Mouse (Mus musculus) limb, embryonic 12.5 days (tissue): Measurements from ENCODE around the gene 2700097O09Rik. TPM values are rescaled to one million over a fixed set of nuclear protein-coding genes. Genes with fewer than 3 reads are reported as not detected.

Experiments
- ATAC-seq: fragments of 200-750 bp; cut with Nextera tagmentation; 2 replicates; pipeline ENCODE4 v1.8.0; 2017; ENCODE audit warnings: low read depth, moderate TSS enrichment; ENCODE audit not compliant: insufficient number of reproducible peaks, insufficient read depth, low FRiP score, low TSS enrichment
- H3K27ac ChIP-seq: fragments of 300-500 bp; sonication (generic); 2 replicates; pipeline ENCODE4 v1.5.1; 2016; ENCODE audit warnings: mild to moderate bottlenecking, moderate library complexity
- H3K27me3 ChIP-seq: fragments of 300-500 bp; sonication (generic); 2 replicates; pipeline ENCODE4 v1.6.1; 2016; ENCODE audit warnings: mild to moderate bottlenecking, moderate library complexity
- H3K36me3 ChIP-seq: fragments of 300-500 bp; sonication (generic); 2 replicates; pipeline ENCODE4 v1.6.1; 2016; ENCODE audit warnings: mild to moderate bottlenecking, moderate library complexity
- H3K4me1 ChIP-seq: fragments of 300-500 bp; sonication (generic); replicated peaks from 2 replicates; pipeline ENCODE4 v1.6.1; 2016
- H3K4me2 ChIP-seq: fragments of 300-500 bp; sonication (generic); 2 replicates; pipeline ENCODE4 v1.6.1; 2016; ENCODE audit warnings: mild to moderate bottlenecking, moderate library complexity
- H3K4me3 ChIP-seq: fragments of 300-500 bp; sonication (generic); replicated peaks from 2 replicates; pipeline ENCODE4 v1.5.1; 2016; ENCODE audit warnings: mild to moderate bottlenecking
- H3K9ac ChIP-seq: fragments of 300-500 bp; sonication (generic); replicated peaks from 2 replicates; pipeline ENCODE4 v1.6.1; 2016; ENCODE audit warnings: mild to moderate bottlenecking, moderate library complexity
- H3K9me3 ChIP-seq: fragments of 300-500 bp; sonication (generic); 2 replicates; pipeline ENCODE4 v1.6.1; 2016; ENCODE audit warnings: mild to moderate bottlenecking, moderate library complexity
- WGBS: fragments of 180-500 bp; shearing (Covaris S2); methylation state at CpG from one replicate; pipeline ENCODE4 v1.1.7; 2016; 5-methylcytosine and 5-hydroxymethylcytosine counted together
- polyA plus RNA-seq: library from polyadenylated mRNA; unstranded; fragments of >200 nt; fragmentation: Nextera tagmentation; extraction: Ambion mirVana; gene quantifications from 2 replicates; pipeline ENCODE4 v1.2.1, GENCODE M21; 2016

The 2700097O09Rik gene
- polyA plus RNA-seq, 1 experiment from 2014 or later, result 45.6 TPM

DNA sequence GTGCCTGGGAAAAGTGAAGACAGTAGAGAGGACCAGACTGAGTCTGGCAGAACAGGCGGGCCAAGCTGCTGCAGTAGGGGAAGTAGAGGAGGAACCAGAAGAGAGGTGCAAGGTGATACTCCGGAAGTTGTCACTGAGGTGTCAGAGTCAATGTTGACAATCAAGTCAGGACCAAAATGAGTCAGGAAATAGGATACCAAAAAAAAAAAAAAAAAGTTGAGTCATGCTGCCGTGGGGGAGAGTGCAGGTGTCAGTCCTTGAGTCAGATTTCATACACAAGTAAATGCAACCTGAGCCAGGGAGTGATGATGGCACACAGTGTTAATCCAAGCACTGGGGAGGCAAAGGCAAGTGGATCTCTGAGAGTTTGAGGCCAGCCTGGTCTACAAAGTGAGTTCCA, 52.8 kb downstream of the 2700097O09Rik start:
- no peak for ATAC-seq
- Histone ChIP-seq H3K9me3 (no peaks in the 10 kb centered on the region), H3K4me1 (no peaks in the 10 kb centered on the region), H3K36me3 (no peaks in the 10 kb centered on the region), H3K27me3 (no peaks in the 10 kb centered on the region), H3K27ac (no peak overlapping the region), H3K4me3 (no peak overlapping the region), H3K9ac (no peak overlapping the region), H3K4me2 (no peak overlapping the region)
- WGBS, result 22% methylated on average over 3 of the region's 3 CpGs

DNA sequence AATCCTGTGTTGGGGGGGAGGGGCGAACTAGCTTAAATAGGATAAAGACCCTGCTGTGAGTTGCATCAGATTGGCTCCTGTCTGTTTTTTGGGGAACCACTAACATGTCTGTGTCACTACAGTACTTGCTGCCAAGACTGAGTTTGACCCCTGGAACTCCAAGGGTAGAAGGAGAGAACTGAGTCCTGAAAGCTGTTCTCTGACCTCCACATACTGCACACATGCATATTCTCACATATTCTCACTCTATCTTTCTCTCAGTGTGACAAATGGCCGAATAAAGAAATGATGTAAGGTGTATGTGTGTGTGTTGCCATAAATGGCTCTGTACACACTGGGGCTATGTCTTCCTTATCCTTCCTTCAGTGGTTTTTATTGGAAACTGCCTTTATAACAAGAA, 56.6 kb downstream of the 2700097O09Rik start:
- Histone ChIP-seq H3K4me3 (no peak overlapping the region), H3K4me2 (no peak overlapping the region), H3K9me3 (no peaks in the 10 kb centered on the region), H3K27me3 (no peaks in the 10 kb centered on the region), H3K36me3 (no peaks in the 10 kb centered on the region), H3K4me1 (no peaks in the 10 kb centered on the region), H3K9ac (no peak overlapping the region), H3K27ac (no peak overlapping the region)
- no peak for ATAC-seq
- 67% methylated on average over 2 of the region's 2 CpGs for WGBS

GRCm38 (mm10) chr12:55019421-55019877, 60.5 kb downstream of the 2700097O09Rik start:
- Histone ChIP-seq H3K36me3 (no peaks in the 10 kb centered on the region), H3K9me3 (no peaks in the 10 kb centered on the region), H3K4me2 (no peak overlapping the region), H3K9ac (no peak overlapping the region), H3K27me3 (no peaks in the 10 kb centered on the region), H3K4me3 (no peak overlapping the region), H3K27ac (no peak overlapping the region), H3K4me1 (peaks cover 11% of the 10 kb centered on the region; the same call in 1 of the 2 replicates)
- 79% methylated on average over 7 of the region's 7 CpGs for WGBS
- no peak for ATAC-seq

- no peaks in the 10 kb centered on the region for H3K36me3 ChIP-seq
- no peak for ATAC-seq
- WGBS, result 34% methylated on average over 9 of the region's 9 CpGs
- H3K4me2 ChIP-seq, result no peak overlapping the region
- peaks cover 11% of the 10 kb centered on the region; the same call in 1 of the 2 replicates for H3K4me1 ChIP-seq
- no peak overlapping the region for H3K4me3 ChIP-seq
- no peaks in the 10 kb centered on the region for H3K9me3 ChIP-seq
- no peak overlapping the region for H3K9ac ChIP-seq
- H3K27ac ChIP-seq, result 0 out of 2 replicates have a peak overlapping the region, but pooled peaks have one; percentile 4
- H3K27me3 ChIP-seq, result no peaks in the 10 kb centered on the region
Measured at GRCm38 (mm10) chr12:55017119-55017721, 62.7 kb downstream of the 2700097O09Rik start.

- ATAC-seq, result no peak
- no peak overlapping the region for H3K4me3 ChIP-seq
- H3K27me3 ChIP-seq, result no peaks in the 10 kb centered on the region
- no peaks in the 10 kb centered on the region for H3K9me3 ChIP-seq
- no peaks in the 10 kb centered on the region for H3K36me3 ChIP-seq
- 64% methylated on average over 8 of the region's 8 CpGs for WGBS
- H3K4me2 ChIP-seq, result no peak overlapping the region
- 0 out of 2 replicates have a peak overlapping the region, but pooled peaks have one; percentile 4 for H3K27ac ChIP-seq
- H3K4me1 ChIP-seq, result peaks cover 11% of the 10 kb centered on the region; the same call in 1 of the 2 replicates
- no peak overlapping the region for H3K9ac ChIP-seq
Measured at GRCm38 (mm10) chr12:55016339-55017118, 63.4 kb downstream of the 2700097O09Rik start.

GRCm38 (mm10) chr12:55015428-55015827, 64.5 kb downstream of the 2700097O09Rik start:
- H3K36me3 ChIP-seq, result no peaks in the 10 kb centered on the region
- no peak overlapping the region for H3K9ac ChIP-seq
- ATAC-seq, result no peak
- H3K4me2 ChIP-seq, result no peak overlapping the region
- 18% methylated on average over 5 of the region's 5 CpGs for WGBS
- H3K27ac ChIP-seq, result no peak overlapping the region
- H3K9me3 ChIP-seq, result no peaks in the 10 kb centered on the region
- no peaks in the 10 kb centered on the region for H3K27me3 ChIP-seq
- no peak overlapping the region for H3K4me3 ChIP-seq
- H3K4me1 ChIP-seq, result peaks cover 11% of the 10 kb centered on the region; the same call in 1 of the 2 replicates

GRCm38 (mm10) chr12:55013626-55014398, 66.1 kb downstream of the 2700097O09Rik start, which contains the start of gene Baz1a:
TSS of gene Baz1a (minus strand) at chr12:55014348.
- Histone ChIP-seq H3K4me2 (no peak within 1 kb of the TSS), H3K27me3 (no peaks in the 10 kb centered on the region), H3K36me3 (no peaks in the 10 kb centered on the region), H3K9me3 (no peaks in the 10 kb centered on the region), H3K4me3 (no peak within 1 kb of the TSS), H3K9ac (no peak within 1 kb of the TSS), H3K4me1 (peaks cover 11% of the 10 kb centered on the region; the same call in 1 of the 2 replicates), H3K27ac (no peak within 1 kb of the TSS)
- WGBS, result 84% methylated on average over 6 of the region's 6 CpGs
- ATAC-seq, result no peak

- Histone ChIP-seq H3K4me1 (peaks cover 11% of the 10 kb centered on the region; the same call in 1 of the 2 replicates), H3K4me2 (no peak overlapping the region), H3K4me3 (no peak overlapping the region), H3K9me3 (no peaks in the 10 kb centered on the region), H3K27ac (no peak overlapping the region), H3K9ac (no peak overlapping the region), H3K36me3 (no peaks in the 10 kb centered on the region), H3K27me3 (no peaks in the 10 kb centered on the region)
- 79% methylated on average over 1 of the region's 1 CpGs for WGBS
- ATAC-seq, result no peak
Measured at GRCm38 (mm10) chr12:55013031-55013430, 66.9 kb downstream of the 2700097O09Rik start.

- H3K4me1 ChIP-seq, result no peaks in the 10 kb centered on the region
- H3K4me2 ChIP-seq, result no peak overlapping the region
- H3K36me3 ChIP-seq, result no peaks in the 10 kb centered on the region
- H3K9ac ChIP-seq, result no peak overlapping the region
- no peak for ATAC-seq
- H3K27me3 ChIP-seq, result no peaks in the 10 kb centered on the region
- 80% methylated on average over 14 of the region's 14 CpGs for WGBS
- H3K27ac ChIP-seq, result no peak overlapping the region
- peaks cover 5% of the 10 kb centered on the region; the same call in 1 of the 2 replicates for H3K9me3 ChIP-seq
- no peak overlapping the region for H3K4me3 ChIP-seq
Measured at GRCm38 (mm10) chr12:55007361-55008008, 72.4 kb downstream of the 2700097O09Rik start.

GRCm38 (mm10) chr12:55006071-55006470, 73.8 kb downstream of the 2700097O09Rik start:
- no peak overlapping the region for H3K4me2 ChIP-seq
- H3K36me3 ChIP-seq, result no peaks in the 10 kb centered on the region
- no peaks in the 10 kb centered on the region for H3K4me1 ChIP-seq
- peaks cover 5% of the 10 kb centered on the region; the same call in 1 of the 2 replicates for H3K9me3 ChIP-seq
- 95% methylated on average over 7 of the region's 7 CpGs for WGBS
- no peak for ATAC-seq
- H3K27me3 ChIP-seq, result no peaks in the 10 kb centered on the region
- no peak overlapping the region for H3K9ac ChIP-seq
- no peak overlapping the region for H3K27ac ChIP-seq
- no peak overlapping the region for H3K4me3 ChIP-seq
